Mouse (Mus musculus): ENCODE measurements around the gene Slc1a5. TPM values are rescaled to one million over a fixed set of nuclear protein-coding genes. Genes with fewer than 3 reads are reported as not detected.
A peak's percentile ranks its signal among the peaks of the same experiment; 100 is the strongest.

The Slc1a5 gene
- polyA plus RNA-seq, 1 experiment from 2014 or later, result 4.6 TPM

DNA sequence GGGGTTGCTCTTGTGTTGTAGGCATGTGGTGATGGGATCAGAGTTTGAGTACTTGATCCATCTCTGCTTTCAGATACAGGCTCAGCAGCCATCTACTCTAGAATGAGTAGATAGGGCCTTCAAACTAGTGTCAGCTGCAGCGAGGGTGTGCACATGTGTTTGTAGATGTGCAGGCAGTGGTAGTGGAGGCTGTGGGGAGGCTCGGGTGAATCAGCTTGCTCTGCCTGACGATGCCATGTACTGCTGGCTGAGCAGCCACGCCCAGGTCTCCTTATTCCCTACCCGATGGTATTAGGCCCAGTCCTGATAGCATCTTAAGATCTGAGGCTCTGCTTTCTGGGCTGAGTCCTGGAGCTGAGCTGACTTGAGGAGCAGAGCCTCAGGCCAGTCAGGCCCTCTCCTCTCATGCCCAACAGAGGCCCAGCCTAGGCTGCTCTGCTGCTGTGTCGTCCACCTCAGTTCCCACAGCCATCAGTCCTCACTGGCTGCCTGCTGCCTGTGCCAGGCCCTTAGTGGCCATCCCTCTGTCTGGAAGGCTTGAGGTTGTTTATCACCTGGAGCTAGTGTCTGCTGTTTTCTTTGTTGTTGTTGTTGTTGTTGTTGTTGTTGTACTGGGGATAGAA lies 57.8 kb downstream of the Slc1a5 start:
- Histone ChIP-seq H3K4me2 (ENCODE audit: low read depth, low read length) (no peak overlapping the region), H3K27ac (ENCODE audit: low read depth, low read length) (no peak overlapping the region), H3K4me1 (ENCODE audit: control insufficient read depth, insufficient read depth, low read length) (peaks cover 9% of the 10 kb centered on the region), H3K27me3 (ENCODE audit: control insufficient read depth, insufficient read depth, low read length) (no peaks in the 10 kb centered on the region), H3K9me3 (ENCODE audit: control insufficient read depth, low read length) (no peaks in the 10 kb centered on the region), H3K9ac (replicated peaks; ENCODE audit: low read depth, low read length) (no peak overlapping the region), H3K4me3 (ENCODE audit: low read depth, low read length) (no peak overlapping the region), H3K36me3 (ENCODE audit: control insufficient read depth, insufficient read depth, low read length) (peaks cover 44% of the 10 kb centered on the region)
- WGBS, result 86% methylated on average over 6 of the region's 6 CpGs
- no peak for ATAC-seq (ENCODE audit: low read depth)

GRCm38 (mm10) chr7:16839427-16840108 lies 58.4 kb downstream of the Slc1a5 start:
- no peaks in the 10 kb centered on the region for H3K9me3 ChIP-seq (ENCODE audit: control insufficient read depth, low read length)
- H3K4me2 ChIP-seq (ENCODE audit: low read depth, low read length), result no peak overlapping the region
- H3K27ac ChIP-seq (ENCODE audit: low read depth, low read length), result no peak overlapping the region
- no peak overlapping the region for H3K4me3 ChIP-seq (ENCODE audit: low read depth, low read length)
- no peak for ATAC-seq (ENCODE audit: low read depth)
- peaks cover 12% of the 10 kb centered on the region for H3K4me1 ChIP-seq (ENCODE audit: control insufficient read depth, insufficient read depth, low read length)
- H3K9ac ChIP-seq (replicated peaks; ENCODE audit: low read depth, low read length), result no peak overlapping the region
- no peaks in the 10 kb centered on the region for H3K27me3 ChIP-seq (ENCODE audit: control insufficient read depth, insufficient read depth, low read length)
- peaks cover 43% of the 10 kb centered on the region for H3K36me3 ChIP-seq (ENCODE audit: control insufficient read depth, insufficient read depth, low read length)
- WGBS, result 96% methylated on average over 12 of the region's 12 CpGs

DNA sequence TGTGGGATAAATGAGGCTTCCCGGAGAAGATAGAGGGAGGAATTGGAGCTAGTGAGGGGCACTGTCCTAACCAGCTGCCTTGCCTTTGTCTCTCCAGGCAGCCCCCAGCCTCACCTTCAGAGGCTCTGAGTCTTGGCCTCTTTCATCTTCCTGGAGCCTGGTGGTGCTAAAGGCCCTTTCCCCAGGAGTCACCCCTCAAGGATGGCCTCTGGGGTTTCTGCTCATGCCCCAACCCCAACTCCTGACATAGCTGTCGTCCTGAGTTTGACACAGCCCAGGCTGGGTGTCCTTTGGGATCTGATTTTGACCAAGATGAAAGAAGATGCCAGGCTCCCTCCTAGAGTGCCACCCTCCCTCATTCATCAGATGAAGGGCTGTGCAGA lies 59.0 kb downstream of the Slc1a5 start:
- H3K9me3 ChIP-seq (ENCODE audit: control insufficient read depth, low read length), result no peaks in the 10 kb centered on the region
- 83% methylated on average over 2 of the region's 2 CpGs for WGBS
- no peak overlapping the region for H3K4me3 ChIP-seq (ENCODE audit: low read depth, low read length)
- H3K36me3 ChIP-seq (ENCODE audit: control insufficient read depth, insufficient read depth, low read length), result peaks cover 40% of the 10 kb centered on the region
- H3K27me3 ChIP-seq (ENCODE audit: control insufficient read depth, insufficient read depth, low read length), result no peaks in the 10 kb centered on the region
- H3K4me1 ChIP-seq (ENCODE audit: control insufficient read depth, insufficient read depth, low read length), result peaks cover 15% of the 10 kb centered on the region
- H3K4me2 ChIP-seq (ENCODE audit: low read depth, low read length), result no peak overlapping the region
- ATAC-seq (ENCODE audit: low read depth), result no peak
- no peak overlapping the region for H3K27ac ChIP-seq (ENCODE audit: low read depth, low read length)
- no peak overlapping the region for H3K9ac ChIP-seq (replicated peaks; ENCODE audit: low read depth, low read length)

- H3K36me3 ChIP-seq (ENCODE audit: control insufficient read depth, insufficient read depth, low read length), result peaks cover 36% of the 10 kb centered on the region
- no peak for ATAC-seq (ENCODE audit: low read depth)
Measured at GRCm38 (mm10) chr7:16841078-16841477, 59.9 kb downstream of the Slc1a5 start.

GRCm38 (mm10) chr7:16841561-16842560 lies 60.7 kb downstream of the Slc1a5 start:
- Histone ChIP-seq H3K9me3 (ENCODE audit: control insufficient read depth, low read length) (no peaks in the 10 kb centered on the region), H3K4me1 (ENCODE audit: control insufficient read depth, insufficient read depth, low read length) (peaks cover 15% of the 10 kb centered on the region), H3K4me3 (ENCODE audit: low read depth, low read length) (peak overlapping the region; percentile 54; the same call in 1 of the 2 replicates), H3K27ac (ENCODE audit: low read depth, low read length) (peak overlapping the region; percentile 48; the same call in 1 of the 2 replicates), H3K36me3 (ENCODE audit: control insufficient read depth, insufficient read depth, low read length) (peaks cover 36% of the 10 kb centered on the region), H3K4me2 (ENCODE audit: low read depth, low read length) (peak overlapping the region; percentile 84), H3K27me3 (ENCODE audit: control insufficient read depth, insufficient read depth, low read length) (no peaks in the 10 kb centered on the region), H3K9ac (replicated peaks; ENCODE audit: low read depth, low read length) (peak overlapping the region; percentile 58; the same call in 1 of the 2 replicates)
- peak; percentile 3; the same call in 1 of the 2 replicates for ATAC-seq (ENCODE audit: low read depth)
- 49% methylated on average over 11 of the region's 11 CpGs for whole genome bisulfite sequencing

More at GRCm38 (mm10) chr7:16841078-16841477, 59.9 kb downstream of the Slc1a5 start:
- H3K27ac ChIP-seq (ENCODE audit: low read depth, low read length), result no peak overlapping the region
- no peak overlapping the region for H3K4me2 ChIP-seq (ENCODE audit: low read depth, low read length)
- WGBS, result 83% methylated on average over 4 of the region's 4 CpGs
- peaks cover 15% of the 10 kb centered on the region for H3K4me1 ChIP-seq (ENCODE audit: control insufficient read depth, insufficient read depth, low read length)
- no peaks in the 10 kb centered on the region for H3K9me3 ChIP-seq (ENCODE audit: control insufficient read depth, low read length)
- no peak overlapping the region for H3K4me3 ChIP-seq (ENCODE audit: low read depth, low read length)
- H3K27me3 ChIP-seq (ENCODE audit: control insufficient read depth, insufficient read depth, low read length), result no peaks in the 10 kb centered on the region
- no peak overlapping the region for H3K9ac ChIP-seq (replicated peaks; ENCODE audit: low read depth, low read length)

DNA sequence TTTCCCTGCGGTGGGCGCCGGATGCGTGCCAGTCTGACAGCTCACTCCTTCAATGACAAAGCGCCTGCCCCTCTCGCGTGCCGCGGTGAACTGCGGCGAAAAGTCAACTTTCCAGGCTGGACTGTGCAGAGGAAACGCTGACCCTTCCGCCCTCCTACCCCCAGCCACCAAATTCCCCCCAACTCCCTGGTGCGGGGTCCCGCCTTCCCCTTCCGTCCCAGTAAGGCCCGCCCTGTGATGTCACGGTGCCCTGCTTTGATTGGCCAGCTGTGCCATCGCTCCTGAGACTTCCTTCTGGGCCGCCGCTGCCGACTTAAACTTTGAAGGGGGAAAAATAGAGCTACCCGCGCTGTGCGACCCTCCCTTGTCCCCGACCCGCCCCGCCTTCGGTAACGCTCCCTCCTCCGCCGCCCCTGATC lies 61.5 kb downstream of the Slc1a5 start, which contains the start of gene Prkd2:
Gene Prkd2, plus strand, starts transcription at position 258 of the 419 bp plus-strand sequence.
- H3K27me3 ChIP-seq (ENCODE audit: control insufficient read depth, insufficient read depth, low read length), result no peaks in the 10 kb centered on the region
- peaks cover 32% of the 10 kb centered on the region for H3K36me3 ChIP-seq (ENCODE audit: control insufficient read depth, insufficient read depth, low read length)
- H3K4me3 ChIP-seq (ENCODE audit: low read depth, low read length), result peak within 1 kb of the TSS; percentile 54
- WGBS, result under 1% methylated on average over 29 of the region's 32 CpGs
- H3K4me2 ChIP-seq (ENCODE audit: low read depth, low read length), result peak within 1 kb of the TSS; percentile 84
- H3K4me1 ChIP-seq (ENCODE audit: control insufficient read depth, insufficient read depth, low read length), result peaks cover 15% of the 10 kb centered on the region
- peak within 1 kb of the TSS; percentile 58 for H3K9ac ChIP-seq (replicated peaks; ENCODE audit: low read depth, low read length)
- H3K9me3 ChIP-seq (ENCODE audit: control insufficient read depth, low read length), result no peaks in the 10 kb centered on the region
- H3K27ac ChIP-seq (ENCODE audit: low read depth, low read length), result peak within 1 kb of the TSS; percentile 48
- ATAC-seq (ENCODE audit: low read depth), result peak; percentile 92

DNA sequence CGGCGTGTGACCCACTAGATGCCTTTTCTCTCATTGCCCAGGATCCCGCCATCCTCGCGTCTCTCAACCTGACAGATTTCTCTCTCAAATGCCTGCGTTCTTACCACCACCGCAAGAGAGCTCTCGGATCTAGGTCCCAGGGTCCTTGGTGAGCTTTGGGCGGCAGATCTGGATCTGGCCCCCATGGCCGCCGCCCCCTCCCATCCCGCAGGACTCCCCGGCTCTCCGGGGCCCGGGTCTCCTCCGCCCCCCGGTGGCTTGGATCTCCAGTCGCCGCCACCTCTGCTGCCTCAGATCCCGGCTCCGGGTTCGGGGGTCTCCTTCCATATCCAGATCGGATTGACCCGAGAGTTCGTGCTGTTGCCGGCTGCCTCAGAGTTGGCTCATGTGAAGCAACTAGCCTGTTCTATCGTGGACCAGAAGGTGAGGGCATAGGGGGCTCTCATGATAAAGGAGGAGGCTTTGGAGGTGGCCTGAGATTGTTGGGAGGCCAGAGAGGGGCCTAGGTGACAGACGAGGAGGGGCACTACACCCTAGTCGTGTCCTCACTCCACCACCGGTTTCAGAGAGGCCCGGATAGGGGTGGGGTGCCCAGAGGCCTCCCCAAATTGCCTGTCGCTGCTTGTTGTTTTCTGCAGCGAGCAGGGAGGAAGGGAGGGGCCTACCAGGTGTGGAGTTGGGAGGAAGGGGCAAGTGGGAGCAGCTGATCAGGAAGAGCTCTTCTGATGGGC lies 62.5 kb downstream of the Slc1a5 start:
- H3K4me2 ChIP-seq (ENCODE audit: low read depth, low read length), result peak overlapping the region; percentile 84
- peak overlapping the region; percentile 54 for H3K4me3 ChIP-seq (ENCODE audit: low read depth, low read length)
- no peak overlapping the region; the same call in 1 of the 2 replicates for H3K27ac ChIP-seq (ENCODE audit: low read depth, low read length)
- H3K36me3 ChIP-seq (ENCODE audit: control insufficient read depth, insufficient read depth, low read length), result peaks cover 23% of the 10 kb centered on the region
- no peaks in the 10 kb centered on the region for H3K9me3 ChIP-seq (ENCODE audit: control insufficient read depth, low read length)
- peaks cover 15% of the 10 kb centered on the region for H3K4me1 ChIP-seq (ENCODE audit: control insufficient read depth, insufficient read depth, low read length)
- peak; percentile 5; the same call in 1 of the 2 replicates for ATAC-seq (ENCODE audit: low read depth)
- H3K27me3 ChIP-seq (ENCODE audit: control insufficient read depth, insufficient read depth, low read length), result no peaks in the 10 kb centered on the region
- WGBS, result 2% methylated on average over 33 of the region's 33 CpGs
- H3K9ac ChIP-seq (replicated peaks; ENCODE audit: low read depth, low read length), result peak overlapping the region; percentile 58

- Histone ChIP-seq H3K9me3 (ENCODE audit: control insufficient read depth, low read length) (no peaks in the 10 kb centered on the region), H3K27me3 (ENCODE audit: control insufficient read depth, insufficient read depth, low read length) (no peaks in the 10 kb centered on the region), H3K4me3 (ENCODE audit: low read depth, low read length) (no peak overlapping the region; the same call in 1 of the 2 replicates), H3K36me3 (ENCODE audit: control insufficient read depth, insufficient read depth, low read length) (peaks cover 12% of the 10 kb centered on the region), H3K9ac (replicated peaks; ENCODE audit: low read depth, low read length) (peak overlapping the region; percentile 22; the same call in 1 of the 2 replicates), H3K4me2 (ENCODE audit: low read depth, low read length) (peak overlapping the region; percentile 84; the same call in 1 of the 2 replicates), H3K4me1 (ENCODE audit: control insufficient read depth, insufficient read depth, low read length) (peaks cover 15% of the 10 kb centered on the region), H3K27ac (ENCODE audit: low read depth, low read length) (no peak overlapping the region)
- ATAC-seq (ENCODE audit: low read depth), result no peak
- WGBS, result 59% methylated on average over 3 of the region's 3 CpGs
Measured at GRCm38 (mm10) chr7:16844696-16845071, 63.5 kb downstream of the Slc1a5 start.

All from neural tube, embryonic 14.5 days (tissue).